Mouse (Mus musculus): ENCODE data around the gene Ostf1. TPM values are rescaled to one million over a fixed set of nuclear protein-coding genes. Genes with fewer than 3 reads are reported as not detected.
"Not testable (repeated sequence)": the region's sequence is repeated elsewhere in the genome, so short reads cannot be mapped to it uniquely, and the experiment has no call there.

Gene Ostf1
- polyA plus RNA-seq, 1 experiment from 2014 or later: 37.0 TPM

- 65% methylated on average over 5 of the region's 5 CpGs for WGBS
- no peak for DNase-seq (ENCODE audit: low spot score)
Observed at GRCm38 (mm10) chr19:18590942-18591354, 40.7 kb downstream of the Ostf1 start.

GRCm38 (mm10) chr19:18590234-18590633 is 41.4 kb downstream of the Ostf1 start:
- Histone ChIP-seq H3K27ac (replicated peaks) (0 out of 2 replicates have a peak overlapping the region, but pooled peaks have one; percentile 19), H3K4me3 (no peak overlapping the region), H3K27me3 (replicated peaks; ENCODE audit: low read depth, poor library complexity, severe bottlenecking) (no peaks in the 10 kb centered on the region), H3K36me3 (replicated peaks) (no peaks in the 10 kb centered on the region), H3K4me1 (peaks cover 15% of the 10 kb centered on the region), H3K9me3 (no peaks in the 10 kb centered on the region)
- no peak for DNase-seq (ENCODE audit: low spot score)
- WGBS: 73% methylated on average over 5 of the region's 5 CpGs

More at GRCm38 (mm10) chr19:18590942-18591354, 40.7 kb downstream of the Ostf1 start:
- Histone ChIP-seq H3K27ac (replicated peaks) (no peak overlapping the region), H3K36me3 (replicated peaks) (no peaks in the 10 kb centered on the region), H3K4me3 (no peak overlapping the region), H3K27me3 (replicated peaks; ENCODE audit: low read depth, poor library complexity, severe bottlenecking) (no peaks in the 10 kb centered on the region), H3K4me1 (peaks cover 15% of the 10 kb centered on the region), H3K9me3 (no peaks in the 10 kb centered on the region)

- H3K9me3 ChIP-seq: no peaks in the 10 kb centered on the region
- H3K4me3 ChIP-seq: no peak overlapping the region
- WGBS: 93% methylated on average over 8 of the region's 8 CpGs
- no peaks in the 10 kb centered on the region for H3K27me3 ChIP-seq (replicated peaks; ENCODE audit: low read depth, poor library complexity, severe bottlenecking)
- DNase-seq (ENCODE audit: low spot score): no peak
- peaks cover 5% of the 10 kb centered on the region; the same call in 1 of the 2 replicates for H3K36me3 ChIP-seq (replicated peaks)
- H3K4me1 ChIP-seq: peaks cover 15% of the 10 kb centered on the region
- H3K27ac ChIP-seq (replicated peaks): no peak overlapping the region
Observed at GRCm38 (mm10) chr19:18589276-18589675, 42.3 kb downstream of the Ostf1 start.

- not testable (repeated sequence) for H3K36me3 ChIP-seq (replicated peaks); H3K9me3 ChIP-seq; DNase-seq (ENCODE audit: low spot score); H3K27me3 ChIP-seq (replicated peaks; ENCODE audit: low read depth, poor library complexity, severe bottlenecking); H3K4me3 ChIP-seq; H3K27ac ChIP-seq (replicated peaks)
- 95% methylated on average over 10 of the region's 10 CpGs for WGBS
- H3K4me1 ChIP-seq: peaks cover 15% of the 10 kb centered on the region
Observed at GRCm38 (mm10) chr19:18588801-18589200, 42.8 kb downstream of the Ostf1 start.

- WGBS: 88% methylated on average over 1 of the region's 1 CpGs
- H3K4me3 ChIP-seq: no peak overlapping the region
- DNase-seq (ENCODE audit: low spot score): no peak
Observed at GRCm38 (mm10) chr19:18588243-18588642, 43.4 kb downstream of the Ostf1 start.

GRCm38 (mm10) chr19:18587118-18587517 is 44.5 kb downstream of the Ostf1 start:
- WGBS: 86% methylated on average over 9 of the region's 9 CpGs
- no peaks in the 10 kb centered on the region for H3K9me3 ChIP-seq
- no peaks in the 10 kb centered on the region for H3K27me3 ChIP-seq (replicated peaks; ENCODE audit: low read depth, poor library complexity, severe bottlenecking)
- DNase-seq (ENCODE audit: low spot score): no peak
- no peak overlapping the region for H3K4me3 ChIP-seq
- H3K27ac ChIP-seq (replicated peaks): no peak overlapping the region; the same call in 1 of the 2 replicates
- peaks cover 15% of the 10 kb centered on the region for H3K4me1 ChIP-seq
- H3K36me3 ChIP-seq (replicated peaks): peaks cover 5% of the 10 kb centered on the region; the same call in 1 of the 2 replicates

More at GRCm38 (mm10) chr19:18588243-18588642, 43.4 kb downstream of the Ostf1 start:
- Histone ChIP-seq H3K27me3 (replicated peaks; ENCODE audit: low read depth, poor library complexity, severe bottlenecking) (no peaks in the 10 kb centered on the region), H3K4me1 (peaks cover 15% of the 10 kb centered on the region), H3K27ac (replicated peaks) (no peak overlapping the region), H3K9me3 (no peaks in the 10 kb centered on the region), H3K36me3 (replicated peaks) (peaks cover 5% of the 10 kb centered on the region; the same call in 1 of the 2 replicates)

GRCm38 (mm10) chr19:18584621-18585020 is 47.0 kb downstream of the Ostf1 start:
- 94% methylated on average over 7 of the region's 7 CpGs for WGBS

GRCm38 (mm10) chr19:18583706-18584105 is 47.9 kb downstream of the Ostf1 start:
- peaks cover 5% of the 10 kb centered on the region; the same call in 1 of the 2 replicates for H3K36me3 ChIP-seq (replicated peaks)
- no peak overlapping the region for H3K27ac ChIP-seq (replicated peaks)
- 91% methylated on average over 4 of the region's 4 CpGs for WGBS
- H3K4me3 ChIP-seq: no peak overlapping the region
- peaks cover 4% of the 10 kb centered on the region for H3K4me1 ChIP-seq
- no peak for DNase-seq (ENCODE audit: low spot score)
- H3K27me3 ChIP-seq (replicated peaks; ENCODE audit: low read depth, poor library complexity, severe bottlenecking): no peaks in the 10 kb centered on the region
- no peaks in the 10 kb centered on the region for H3K9me3 ChIP-seq

More at GRCm38 (mm10) chr19:18584621-18585020, 47.0 kb downstream of the Ostf1 start:
- Histone ChIP-seq H3K27ac (replicated peaks) (no peak overlapping the region), H3K4me1 (no peaks in the 10 kb centered on the region), H3K27me3 (replicated peaks; ENCODE audit: low read depth, poor library complexity, severe bottlenecking) (no peaks in the 10 kb centered on the region), H3K36me3 (replicated peaks) (peaks cover 5% of the 10 kb centered on the region; the same call in 1 of the 2 replicates), H3K9me3 (no peaks in the 10 kb centered on the region), H3K4me3 (no peak overlapping the region)
- no peak for DNase-seq (ENCODE audit: low spot score)

- no peak for DNase-seq (ENCODE audit: low spot score)
- H3K4me3 ChIP-seq: no peak overlapping the region
- no peak overlapping the region for H3K27ac ChIP-seq (replicated peaks)
- WGBS: 90% methylated on average over 6 of the region's 6 CpGs
- peaks cover 12% of the 10 kb centered on the region for H3K4me1 ChIP-seq
- H3K27me3 ChIP-seq (replicated peaks; ENCODE audit: low read depth, poor library complexity, severe bottlenecking): no peaks in the 10 kb centered on the region
- H3K9me3 ChIP-seq: no peaks in the 10 kb centered on the region
- peaks cover 5% of the 10 kb centered on the region; the same call in 1 of the 2 replicates for H3K36me3 ChIP-seq (replicated peaks)
Observed at GRCm38 (mm10) chr19:18582887-18583286, 48.7 kb downstream of the Ostf1 start.

- Histone ChIP-seq H3K27me3 (replicated peaks; ENCODE audit: low read depth, poor library complexity, severe bottlenecking) (no peaks in the 10 kb centered on the region), H3K9me3 (no peaks in the 10 kb centered on the region), H3K27ac (replicated peaks) (no peak overlapping the region), H3K4me1 (peaks cover 18% of the 10 kb centered on the region), H3K4me3 (no peak overlapping the region), H3K36me3 (replicated peaks) (peaks cover 5% of the 10 kb centered on the region; the same call in 1 of the 2 replicates)
- no peak for DNase-seq (ENCODE audit: low spot score)
- 92% methylated on average over 9 of the region's 9 CpGs for WGBS
Observed at GRCm38 (mm10) chr19:18582226-18582625, 49.4 kb downstream of the Ostf1 start.

- no peak overlapping the region for H3K27ac ChIP-seq (replicated peaks)
- H3K4me1 ChIP-seq: peaks cover 21% of the 10 kb centered on the region
- no peaks in the 10 kb centered on the region for H3K27me3 ChIP-seq (replicated peaks; ENCODE audit: low read depth, poor library complexity, severe bottlenecking)
- no peaks in the 10 kb centered on the region for H3K9me3 ChIP-seq
- H3K36me3 ChIP-seq (replicated peaks): peaks cover 5% of the 10 kb centered on the region; the same call in 1 of the 2 replicates
- no peak overlapping the region for H3K4me3 ChIP-seq
- DNase-seq (ENCODE audit: low spot score): no peak
- 93% methylated on average over 16 of the region's 16 CpGs for WGBS
Observed at GRCm38 (mm10) chr19:18581046-18581445, 50.6 kb downstream of the Ostf1 start.

GRCm38 (mm10) chr19:18579012-18579358 is 52.6 kb downstream of the Ostf1 start:
- no peak overlapping the region for H3K4me3 ChIP-seq
- DNase-seq (ENCODE audit: low spot score): no peak
- H3K27ac ChIP-seq (replicated peaks): no peak overlapping the region
- H3K27me3 ChIP-seq (replicated peaks; ENCODE audit: low read depth, poor library complexity, severe bottlenecking): no peaks in the 10 kb centered on the region
- WGBS: 93% methylated on average over 1 of the region's 1 CpGs
- H3K9me3 ChIP-seq: no peaks in the 10 kb centered on the region
- no peaks in the 10 kb centered on the region for H3K36me3 ChIP-seq (replicated peaks)
- peaks cover 21% of the 10 kb centered on the region for H3K4me1 ChIP-seq

GRCm38 (mm10) chr19:18578216-18579011 is 53.2 kb downstream of the Ostf1 start:
- Histone ChIP-seq H3K27ac (replicated peaks) (peak overlapping the region; percentile 45; the same call in 1 of the 2 replicates), H3K4me1 (peaks cover 27% of the 10 kb centered on the region), H3K9me3 (no peaks in the 10 kb centered on the region), H3K27me3 (replicated peaks; ENCODE audit: low read depth, poor library complexity, severe bottlenecking) (no peaks in the 10 kb centered on the region), H3K36me3 (replicated peaks) (no peaks in the 10 kb centered on the region), H3K4me3 (no peak overlapping the region)
- peak; percentile 32 for DNase-seq (ENCODE audit: low spot score)
- 56% methylated on average over 17 of the region's 17 CpGs for WGBS

Measured in embryonic facial prominence, embryonic 10.5 days (tissue).